Mouse (Mus musculus): ENCODE data around the gene 3425401B19Rik.
A peak's percentile ranks its signal among the peaks of the same experiment; 100 is the strongest.

3425401B19Rik gene

DNA sequence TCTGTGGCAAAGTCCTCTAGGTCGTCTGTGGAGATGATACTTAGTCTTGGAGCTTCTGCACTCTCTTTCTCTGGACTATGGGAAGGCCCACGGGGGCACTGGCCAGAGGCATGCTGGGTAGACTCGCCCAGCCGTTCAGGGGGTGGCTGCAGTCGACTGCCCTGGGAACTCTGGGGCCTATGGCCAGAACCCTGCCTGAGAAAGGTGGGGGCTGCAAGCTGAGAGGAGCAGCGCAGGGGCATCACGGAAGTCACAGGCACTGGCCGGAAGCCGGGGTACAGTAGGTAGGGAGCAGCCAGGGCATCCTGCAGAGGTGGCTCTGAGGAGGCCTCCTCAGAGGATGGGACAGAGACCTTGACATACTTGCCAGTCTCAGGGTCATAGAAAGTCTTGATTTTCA lies 25.3 kb downstream of the 3425401B19Rik start:
- DNase-seq (ENCODE audit: low read depth): no peak

DNA sequence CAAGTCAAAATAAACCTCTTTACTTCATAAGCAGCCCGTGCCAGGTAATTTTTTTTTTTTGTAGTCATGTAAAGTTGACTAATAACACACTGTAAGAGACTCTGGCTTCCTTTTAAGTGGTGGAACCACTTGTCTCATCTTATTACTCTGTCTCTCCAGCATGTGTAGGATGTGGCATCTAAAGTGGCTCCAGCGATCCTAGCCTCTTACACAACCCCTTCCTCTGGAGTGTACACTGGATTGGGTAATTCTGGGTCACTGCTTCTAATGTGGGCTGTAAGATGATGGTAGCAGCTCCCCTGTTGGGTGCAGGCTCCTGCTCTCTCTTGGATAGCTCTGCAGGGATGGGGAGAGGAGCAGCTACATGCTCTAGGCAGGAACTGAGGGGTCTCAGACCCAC lies 46.6 kb downstream of the 3425401B19Rik start:
- DNase-seq (ENCODE audit: low read depth): no peak

DNA sequence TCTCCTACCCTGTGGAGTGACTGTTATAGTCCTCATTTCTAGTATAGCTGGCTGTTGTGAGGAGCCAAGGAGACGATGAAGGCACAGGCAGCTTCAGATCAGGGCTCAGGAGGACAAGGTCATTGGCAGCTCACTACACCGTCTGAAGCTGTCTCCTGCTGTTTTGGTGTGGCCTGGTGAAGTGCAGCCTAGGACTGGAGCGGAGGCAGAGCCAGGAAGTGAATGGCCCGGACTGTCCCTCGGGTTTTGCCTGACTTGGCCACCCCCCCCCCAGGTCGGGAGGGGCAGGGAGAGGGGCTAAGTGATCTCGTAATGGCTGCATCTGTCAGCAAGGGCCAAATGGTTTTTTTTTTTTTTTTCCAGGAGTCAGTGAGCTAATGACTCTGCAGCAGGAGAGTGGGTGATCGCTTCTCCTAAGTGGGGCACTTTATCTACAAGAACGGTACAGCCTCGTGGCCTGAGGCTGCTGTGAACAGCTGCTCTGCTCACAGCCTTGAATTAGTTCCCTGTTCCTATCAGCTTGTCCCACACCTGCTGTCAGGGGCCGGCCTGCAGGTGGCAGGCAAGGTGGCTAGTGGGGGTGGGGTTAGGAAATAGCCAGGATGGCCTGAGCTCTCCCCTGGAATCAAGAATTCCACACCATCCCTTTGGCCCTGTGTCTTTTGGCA lies 50.9 kb downstream of the 3425401B19Rik start:
- no peak for DNase-seq (ENCODE audit: low read depth)

DNA sequence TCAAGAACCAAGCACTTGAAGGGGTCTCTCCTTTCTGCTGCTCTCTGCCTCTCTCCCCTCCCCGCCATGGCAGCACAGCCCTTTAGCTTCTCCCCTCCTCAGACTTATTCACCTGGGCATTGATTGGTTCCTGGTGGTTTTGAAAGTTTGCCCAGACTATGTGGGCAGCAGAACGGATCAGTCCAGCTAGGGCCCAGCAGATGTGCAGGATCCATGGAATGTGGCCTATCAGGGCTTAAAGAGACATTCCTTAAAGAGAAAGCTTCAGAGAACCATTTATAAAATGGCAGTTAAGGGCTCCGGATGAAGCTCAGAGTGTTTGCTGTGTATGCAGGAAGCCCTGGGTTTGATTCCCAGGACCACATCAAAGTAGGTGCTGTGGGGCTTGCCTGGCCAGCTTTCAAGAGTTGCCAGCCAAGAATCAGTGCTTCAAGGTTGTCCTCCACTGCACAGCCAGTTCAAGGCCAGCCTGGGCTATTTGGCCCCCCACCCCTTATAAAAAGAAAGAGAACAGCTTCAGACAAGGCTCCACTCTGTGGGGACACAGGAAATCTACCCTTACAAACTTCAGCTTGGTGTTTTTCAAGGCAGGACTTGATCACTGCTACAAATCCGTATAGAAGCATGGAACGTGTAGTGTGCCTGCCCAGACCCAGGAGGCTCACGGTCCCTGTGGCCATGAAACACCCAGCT lies 52.0 kb downstream of the 3425401B19Rik start:
- DNase-seq (ENCODE audit: low read depth): no peak

DNA sequence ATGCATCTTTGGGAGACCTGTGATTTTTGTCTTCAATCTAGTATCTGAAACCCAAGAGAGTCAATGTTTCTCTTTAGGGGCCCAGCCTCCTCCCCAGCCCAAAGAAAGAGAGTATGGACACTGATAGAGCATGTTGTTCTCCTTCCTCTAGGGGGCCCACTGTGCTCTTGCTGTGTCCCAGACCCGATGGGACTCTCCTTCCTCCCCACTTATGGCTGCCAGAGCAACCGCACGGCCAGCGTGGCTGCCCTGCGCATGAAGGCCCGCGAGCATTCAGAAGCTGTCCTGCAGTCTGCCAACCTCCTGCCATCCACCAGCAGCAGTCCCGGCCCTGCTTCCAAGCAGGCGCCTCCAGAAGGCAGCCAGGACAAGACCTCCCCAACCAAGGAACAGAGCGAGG lies 56.5 kb downstream of the 3425401B19Rik start:
- DNase-seq (ENCODE audit: low read depth): peak; percentile 4

DNA sequence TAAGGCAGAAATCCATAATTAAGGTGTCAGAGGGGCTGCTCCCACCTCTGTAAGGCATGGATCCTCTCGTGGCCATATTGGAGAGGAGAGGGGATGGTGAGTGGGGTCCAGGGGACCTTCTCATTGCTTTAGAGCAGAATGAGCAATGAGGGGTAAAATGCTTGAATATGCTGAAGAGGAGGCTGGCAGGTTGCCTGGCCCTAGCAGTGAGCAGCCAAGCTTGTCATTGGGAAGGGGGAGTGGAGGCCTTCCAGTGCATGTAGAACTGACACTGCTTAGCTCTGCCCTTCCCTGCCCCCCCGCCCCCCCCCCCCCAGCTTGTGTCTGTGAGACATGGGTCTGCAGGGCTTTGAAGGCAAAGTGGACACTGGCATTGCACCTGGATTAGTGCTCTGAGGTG lies 57.8 kb downstream of the 3425401B19Rik start:
- no peak for DNase-seq (ENCODE audit: low read depth)

DNA sequence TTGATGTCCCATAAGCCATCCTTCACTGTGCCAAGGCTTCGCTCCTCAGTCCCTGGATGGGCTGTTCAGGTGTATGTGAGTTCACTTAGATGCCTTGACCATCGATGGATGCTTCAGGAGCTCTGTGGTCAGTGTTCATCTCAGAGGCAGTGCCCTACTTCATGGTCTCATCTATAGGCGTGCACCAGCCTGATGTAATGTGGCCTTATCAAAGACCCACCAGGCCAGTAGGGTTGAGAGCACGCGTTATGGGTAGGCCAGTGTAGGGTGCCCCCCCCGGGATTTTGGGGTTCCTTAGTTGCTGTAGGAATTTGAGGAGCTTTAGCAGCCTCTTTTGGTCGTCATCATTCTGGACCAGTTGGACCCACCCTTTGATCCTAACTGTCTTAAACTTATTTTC lies 60.3 kb downstream of the 3425401B19Rik start:
- no peak for DNase-seq (ENCODE audit: low read depth)

DNA sequence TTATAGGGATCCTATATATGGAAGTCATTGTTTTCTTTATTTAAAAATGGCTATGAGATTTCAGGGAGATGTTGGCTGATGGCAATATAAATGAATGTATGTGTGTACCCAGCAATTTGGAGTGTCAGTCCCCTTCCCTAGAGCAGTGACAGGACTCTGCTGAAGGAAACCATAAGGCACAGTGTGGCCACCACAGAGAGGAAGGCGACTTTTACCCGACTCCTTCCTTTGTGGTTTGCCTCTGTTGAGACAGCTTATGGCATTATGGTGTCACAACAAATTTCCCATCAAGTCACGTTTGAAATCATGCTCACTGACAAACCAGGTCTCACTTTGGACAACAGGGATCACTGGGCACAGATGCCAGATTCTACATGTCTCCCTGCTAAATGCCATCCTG lies 60.8 kb downstream of the 3425401B19Rik start:
- no peak for DNase-seq (ENCODE audit: low read depth)

DNA sequence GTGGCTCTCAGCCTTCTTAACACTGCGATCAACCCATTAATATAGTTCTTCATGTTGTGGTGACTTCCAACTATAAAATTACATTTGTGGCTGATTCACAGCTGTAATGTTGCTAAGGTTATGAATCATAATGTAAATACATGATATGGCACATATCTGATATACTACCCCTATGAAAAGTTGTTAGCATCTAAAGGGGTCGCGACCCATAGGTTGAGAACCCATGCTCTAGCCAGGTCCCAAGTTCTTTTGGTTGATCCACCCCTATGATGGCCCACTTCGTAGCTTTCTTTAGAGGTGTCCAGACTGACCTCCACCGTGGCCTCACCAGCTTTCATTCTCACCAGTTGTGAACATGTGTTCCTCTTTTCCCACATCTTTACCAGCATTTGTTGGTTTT lies 67.8 kb downstream of the 3425401B19Rik start:
- no peak for DNase-seq (ENCODE audit: low read depth)

DNA sequence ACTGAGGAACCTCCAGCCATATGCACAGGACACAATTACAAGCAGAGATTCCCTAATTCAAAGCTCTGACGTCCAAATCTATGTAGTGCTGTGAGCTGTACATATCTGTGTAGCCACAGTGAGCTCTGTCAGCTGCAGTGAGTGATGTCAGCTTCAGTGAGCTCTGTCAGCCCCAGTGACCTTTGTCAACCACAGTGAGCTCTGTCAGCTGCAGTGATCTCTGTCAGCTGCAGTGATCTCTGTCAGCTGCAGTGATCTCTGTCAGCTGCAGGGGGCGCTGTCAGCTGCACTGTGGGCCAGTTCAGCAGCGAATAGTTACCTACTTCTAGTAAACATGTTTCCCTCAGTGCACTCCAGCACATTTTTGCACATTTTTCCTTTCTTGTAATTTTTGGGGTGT lies 75.7 kb downstream of the 3425401B19Rik start:
- peak; percentile 16 for DNase-seq (ENCODE audit: low read depth)
